Mouse (Mus musculus): ENCODE measurements around the gene Thtpa. TPM values are rescaled to one million over a fixed set of nuclear protein-coding genes. Genes with fewer than 3 reads are reported as not detected.

Gene Thtpa
- polyA plus RNA-seq, 1 experiment, result 4.9 TPM

DNA sequence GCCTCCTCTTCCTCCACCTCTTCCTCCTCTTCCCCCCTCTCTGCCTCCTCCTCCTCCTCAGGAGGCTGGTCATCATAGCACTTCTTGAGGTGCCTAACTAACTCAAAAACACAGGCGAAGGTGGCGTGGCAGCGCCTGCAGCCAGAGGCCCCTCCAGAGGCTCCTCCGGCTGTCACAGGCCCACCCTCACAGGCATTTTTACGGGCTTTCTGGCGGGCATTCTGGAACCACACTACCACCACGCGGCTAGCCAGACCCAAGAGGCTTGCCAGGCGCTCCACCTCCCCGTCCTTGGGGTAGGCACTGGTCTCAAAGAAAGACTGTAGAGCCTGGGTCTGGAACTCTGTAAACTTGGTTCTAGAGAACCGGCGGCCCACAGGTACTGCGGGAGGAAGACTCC lies 29.2 kb upstream of the Thtpa start:
- H3K36me3 ChIP-seq (ENCODE audit: control insufficient read depth, insufficient read depth, low read length), result no peaks in the 10 kb centered on the region
- H3K4me3 ChIP-seq (ENCODE audit: control insufficient read depth, low read depth, low read length), result peak overlapping the region; percentile 30

DNA sequence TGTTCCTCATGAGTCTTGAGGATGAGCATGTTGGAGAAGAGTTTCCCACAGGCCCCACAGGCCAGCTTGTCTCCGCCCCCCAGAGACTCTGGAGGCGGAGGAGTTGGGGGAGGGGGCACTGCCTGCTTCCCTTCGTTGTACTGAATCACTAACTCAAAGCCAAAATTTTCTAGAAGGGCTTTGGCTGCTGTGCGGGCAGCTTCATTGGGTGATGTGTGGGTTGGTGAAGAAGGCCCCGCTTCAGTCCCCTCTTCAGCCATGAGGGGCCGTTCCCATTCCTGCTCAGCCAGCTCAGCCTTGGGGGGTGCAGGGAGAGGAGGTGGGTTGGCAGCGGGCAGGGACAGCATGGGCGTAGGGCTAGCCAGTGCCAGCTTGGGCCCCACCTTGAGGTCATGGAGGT lies 28.5 kb upstream of the Thtpa start:
- Histone ChIP-seq H3K4me1 (ENCODE audit: control insufficient read depth, insufficient read depth, low read length) (peaks cover 10% of the 10 kb centered on the region), H3K27ac (ENCODE audit: control insufficient read depth, insufficient read depth, low read depth, low read length) (no peak overlapping the region), H3K27me3 (ENCODE audit: control insufficient read depth, insufficient read depth, low read length) (no peaks in the 10 kb centered on the region), H3K4me3 (ENCODE audit: control insufficient read depth, low read depth, low read length) (peak overlapping the region; percentile 30), H3K36me3 (ENCODE audit: control insufficient read depth, insufficient read depth, low read length) (no peaks in the 10 kb centered on the region)
- TF ChIP-seq POLR2A (IDR thresholded peaks at IDR 0.05; ENCODE audit: control insufficient read depth, low read depth, low read length), result no peak
- no peak for TF ChIP-seq CTCF (IDR thresholded peaks at IDR 0.05; ENCODE audit: control insufficient read depth, insufficient read depth, insufficient replicate concordance, low read depth, low read length)

More for the DNA sequence above, 29.2 kb upstream of the Thtpa start:
- H3K27ac ChIP-seq (ENCODE audit: control insufficient read depth, insufficient read depth, low read depth, low read length), result no peak overlapping the region
- H3K27me3 ChIP-seq (ENCODE audit: control insufficient read depth, insufficient read depth, low read length), result no peaks in the 10 kb centered on the region
- H3K4me1 ChIP-seq (ENCODE audit: control insufficient read depth, insufficient read depth, low read length), result peaks cover 10% of the 10 kb centered on the region
- no peak for TF ChIP-seq POLR2A (IDR thresholded peaks at IDR 0.05; ENCODE audit: control insufficient read depth, low read depth, low read length)
- TF ChIP-seq CTCF (IDR thresholded peaks at IDR 0.05; ENCODE audit: control insufficient read depth, insufficient read depth, insufficient replicate concordance, low read depth, low read length), result no peak

DNA sequence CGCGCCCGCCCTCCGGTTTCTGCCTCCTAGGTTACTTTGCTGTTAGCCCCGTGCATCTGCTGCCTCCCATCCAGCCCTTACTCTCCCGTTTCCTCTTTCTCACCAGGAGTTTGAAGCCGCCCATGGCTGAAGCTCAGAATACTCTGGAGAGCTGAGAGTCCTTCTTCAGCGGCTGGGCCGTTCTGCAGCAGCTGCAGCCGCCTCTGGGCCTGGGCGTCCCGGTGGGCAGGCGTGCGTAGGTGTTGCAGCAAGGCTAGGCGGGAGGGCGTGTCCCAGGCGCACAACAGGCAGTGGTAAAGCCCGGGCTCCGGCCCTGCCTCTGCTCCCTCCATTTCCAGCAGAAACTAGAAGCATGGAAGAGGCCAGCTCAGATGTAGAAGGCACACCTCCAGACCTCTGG lies 22.8 kb upstream of the Thtpa start:
- Histone ChIP-seq H3K27ac (ENCODE audit: control insufficient read depth, insufficient read depth, low read depth, low read length) (no peak overlapping the region), H3K4me3 (ENCODE audit: control insufficient read depth, low read depth, low read length) (no peak overlapping the region), H3K36me3 (ENCODE audit: control insufficient read depth, insufficient read depth, low read length) (no peaks in the 10 kb centered on the region), H3K27me3 (ENCODE audit: control insufficient read depth, insufficient read depth, low read length) (no peaks in the 10 kb centered on the region), H3K4me1 (ENCODE audit: control insufficient read depth, insufficient read depth, low read length) (no peaks in the 10 kb centered on the region)
- no peak for TF ChIP-seq CTCF (IDR thresholded peaks at IDR 0.05; ENCODE audit: control insufficient read depth, insufficient read depth, insufficient replicate concordance, low read depth, low read length)
- no peak for TF ChIP-seq POLR2A (IDR thresholded peaks at IDR 0.05; ENCODE audit: control insufficient read depth, low read depth, low read length)

DNA sequence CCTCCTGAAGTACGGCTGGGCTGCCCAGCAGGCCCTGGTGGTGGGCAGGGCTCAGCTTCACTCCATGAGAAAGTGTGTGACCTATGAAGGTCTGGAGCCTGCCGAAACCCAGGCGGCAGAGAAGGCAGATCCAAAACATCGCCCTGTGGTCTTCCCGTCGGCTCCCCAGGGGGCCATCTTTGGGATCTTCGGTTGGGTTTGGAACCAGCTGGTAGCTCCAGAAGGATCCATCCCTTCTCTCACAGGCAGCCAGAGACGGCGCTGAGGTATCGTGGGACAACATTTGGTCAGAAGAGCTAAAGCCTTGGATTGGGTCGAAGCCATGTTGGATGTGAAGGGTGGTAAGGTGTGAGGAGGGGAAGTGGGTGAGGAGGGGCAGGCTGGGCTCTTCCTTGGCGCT lies 20.2 kb upstream of the Thtpa start:
- H3K4me1 ChIP-seq (ENCODE audit: control insufficient read depth, insufficient read depth, low read length), result no peaks in the 10 kb centered on the region
- H3K27me3 ChIP-seq (ENCODE audit: control insufficient read depth, insufficient read depth, low read length), result no peaks in the 10 kb centered on the region
- H3K36me3 ChIP-seq (ENCODE audit: control insufficient read depth, insufficient read depth, low read length), result no peaks in the 10 kb centered on the region

DNA sequence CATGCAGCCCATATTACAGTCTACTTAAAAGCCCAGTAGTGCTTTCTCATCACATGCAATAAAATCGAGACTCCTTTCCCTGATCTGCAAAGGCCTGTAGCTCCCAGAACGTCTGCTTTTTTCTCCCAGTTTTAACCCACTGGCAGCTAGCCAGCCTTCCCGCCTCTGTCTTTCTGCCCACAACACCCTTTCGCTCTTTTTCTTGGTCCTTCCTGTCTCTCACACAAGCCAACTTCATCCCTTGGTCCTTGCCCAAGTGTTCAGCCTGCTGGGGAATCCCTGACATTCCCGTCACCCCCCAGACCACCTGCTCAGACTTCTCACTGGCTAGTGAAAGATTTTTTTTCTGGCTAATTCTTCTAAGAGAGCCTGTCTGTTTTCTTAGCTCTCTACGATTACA lies 18.4 kb upstream of the Thtpa start:
- Histone ChIP-seq H3K27me3 (ENCODE audit: control insufficient read depth, insufficient read depth, low read length) (no peaks in the 10 kb centered on the region), H3K4me1 (ENCODE audit: control insufficient read depth, insufficient read depth, low read length) (no peaks in the 10 kb centered on the region), H3K27ac (ENCODE audit: control insufficient read depth, insufficient read depth, low read depth, low read length) (no peak overlapping the region), H3K36me3 (ENCODE audit: control insufficient read depth, insufficient read depth, low read length) (no peaks in the 10 kb centered on the region), H3K4me3 (ENCODE audit: control insufficient read depth, low read depth, low read length) (no peak overlapping the region)
- no peak for TF ChIP-seq POLR2A (IDR thresholded peaks at IDR 0.05; ENCODE audit: control insufficient read depth, low read depth, low read length)
- no peak for TF ChIP-seq CTCF (IDR thresholded peaks at IDR 0.05; ENCODE audit: control insufficient read depth, insufficient read depth, insufficient replicate concordance, low read depth, low read length)

More for the DNA sequence above, 20.2 kb upstream of the Thtpa start:
- Histone ChIP-seq H3K4me3 (ENCODE audit: control insufficient read depth, low read depth, low read length) (no peak overlapping the region), H3K27ac (ENCODE audit: control insufficient read depth, insufficient read depth, low read depth, low read length) (no peak overlapping the region)
- TF ChIP-seq CTCF (IDR thresholded peaks at IDR 0.05; ENCODE audit: control insufficient read depth, insufficient read depth, insufficient replicate concordance, low read depth, low read length) (no peak), POLR2A (IDR thresholded peaks at IDR 0.05; ENCODE audit: control insufficient read depth, low read depth, low read length) (no peak)

- H3K36me3 ChIP-seq (ENCODE audit: control insufficient read depth, insufficient read depth, low read length), result no peaks in the 10 kb centered on the region
- no peak for TF ChIP-seq POLR2A (IDR thresholded peaks at IDR 0.05; ENCODE audit: control insufficient read depth, low read depth, low read length)
- no peak for TF ChIP-seq CTCF (IDR thresholded peaks at IDR 0.05; ENCODE audit: control insufficient read depth, insufficient read depth, insufficient replicate concordance, low read depth, low read length)
- H3K27ac ChIP-seq (ENCODE audit: control insufficient read depth, insufficient read depth, low read depth, low read length), result no peak overlapping the region
- H3K4me1 ChIP-seq (ENCODE audit: control insufficient read depth, insufficient read depth, low read length), result no peaks in the 10 kb centered on the region
- H3K4me3 ChIP-seq (ENCODE audit: control insufficient read depth, low read depth, low read length), result no peak overlapping the region
- no peaks in the 10 kb centered on the region for H3K27me3 ChIP-seq (ENCODE audit: control insufficient read depth, insufficient read depth, low read length)
These were observed 17.6 kb upstream of the Thtpa start for GRCm38 (mm10) chr14:55076956-55077355.

DNA sequence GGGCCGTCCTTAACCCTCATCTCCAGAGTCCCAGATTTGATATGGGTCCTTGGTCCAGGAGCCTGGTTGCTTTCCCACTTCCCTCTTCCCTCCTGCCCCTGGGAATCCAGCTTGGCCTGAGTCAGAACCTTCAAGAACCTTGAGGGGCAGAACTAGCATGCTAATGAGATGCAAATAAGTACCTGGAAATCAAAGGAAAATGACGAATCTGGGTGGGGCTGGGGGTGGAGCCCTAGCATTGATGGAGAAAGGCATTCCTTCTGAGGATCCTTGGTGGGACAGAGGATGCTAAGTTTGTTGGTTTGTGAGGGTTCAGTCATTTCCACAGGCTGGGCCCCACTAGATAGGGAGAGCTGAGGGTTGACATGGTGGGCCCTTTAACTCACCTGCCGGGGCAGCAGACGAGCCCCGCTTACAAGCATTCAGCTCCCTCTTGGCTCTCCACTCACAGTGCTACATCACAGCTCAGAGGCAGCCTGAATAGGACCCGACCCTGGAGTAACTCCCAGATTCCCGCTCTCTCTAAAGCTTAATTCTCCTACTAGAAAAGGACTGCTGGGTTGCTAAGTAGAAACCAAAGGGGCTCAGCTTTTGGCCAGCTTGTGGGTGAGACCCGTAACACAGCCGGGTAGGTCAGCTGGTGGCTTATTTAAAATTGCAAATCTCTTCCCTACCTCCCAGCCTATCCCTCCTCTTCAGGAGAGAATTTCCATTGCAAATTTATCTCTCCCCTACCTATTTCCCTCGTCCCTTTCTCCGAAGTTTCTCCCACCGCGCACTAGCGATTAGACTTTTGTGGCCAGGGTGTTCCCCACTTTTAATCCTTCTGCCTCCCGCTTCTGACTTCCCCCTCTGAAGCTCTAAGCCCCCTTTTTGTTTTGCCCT lies 16.9 kb upstream of the Thtpa start:
- TF ChIP-seq POLR2A (IDR thresholded peaks at IDR 0.05; ENCODE audit: control insufficient read depth, low read depth, low read length) (no peak), CTCF (IDR thresholded peaks at IDR 0.05; ENCODE audit: control insufficient read depth, insufficient read depth, insufficient replicate concordance, low read depth, low read length) (no peak)
- Histone ChIP-seq H3K4me3 (ENCODE audit: control insufficient read depth, low read depth, low read length) (no peak overlapping the region), H3K27ac (ENCODE audit: control insufficient read depth, insufficient read depth, low read depth, low read length) (no peak overlapping the region)

More for the DNA sequence above, 16.9 kb upstream of the Thtpa start:
- Histone ChIP-seq H3K4me1 (ENCODE audit: control insufficient read depth, insufficient read depth, low read length) (no peaks in the 10 kb centered on the region), H3K36me3 (ENCODE audit: control insufficient read depth, insufficient read depth, low read length) (no peaks in the 10 kb centered on the region), H3K27me3 (ENCODE audit: control insufficient read depth, insufficient read depth, low read length) (no peaks in the 10 kb centered on the region)

All from testis, adult 2 months (tissue).